Comparison of ENCODE assay signal across 8 mouse cellular contexts in genomic region chr11:88864458-88865197, GRCm38 (mm10). TPM values are rescaled to one million over a fixed set of nuclear protein-coding genes. Genes with fewer than 3 reads are reported as not detected.
DNase-seq lines count a peak whose midpoint lies in the region; ATAC-seq and TF ChIP-seq lines count a peak whose summit lies in the region.

Gene Akap1 (minus strand): TSS chr11:88864586.

- ATAC-seq in Patski = peak; percentile 92
- peak; percentile 98 for ATAC-seq in hindbrain, embryonic 14.5 days (ENCODE audit: low FRiP score)

- POLR2A ChIA-PET in Patski (lab: Charles Lee) = interaction anchor here (1.2 kb wide), 1 partner anchor 15 kb away, joined by 3 read pairs; no protein-coding TSS in a partner anchor

- H3K9ac ChIP-seq in hindbrain, embryonic 14.5 days = peak within 1 kb of the TSS; percentile 83

- H3K9me3 ChIP-seq in hindbrain, embryonic 14.5 days (ENCODE audit: control insufficient read depth, low read length) = no peaks in the 10 kb centered on the region

- H3K4me1 ChIP-seq in hindbrain, embryonic 14.5 days (replicated peaks; ENCODE audit: control insufficient read depth, insufficient read depth, low read length) = peaks cover 19% of the 10 kb centered on the region; the same call in 1 of the 2 replicates

- H3K4me3 ChIP-seq in hindbrain, embryonic 14.5 days (replicated peaks; ENCODE audit: low read length) = peak within 1 kb of the TSS; percentile 87

- CTCF ChIA-PET in Patski (lab: Charles Lee) = no interaction called here

- H3K4me2 ChIP-seq in hindbrain, embryonic 14.5 days (replicated peaks) = peak within 1 kb of the TSS; percentile 99

- TF ChIP-seq CTCF in Patski (IDR thresholded peaks at IDR 0.05) = no peak

- in situ Hi-C loops in Patski (cut with MboI; ENCODE audit: low pct_unique_long_range_greater_than_20kb) = no loop called here

- peak; percentile 78 for DNase-seq in Patski (ENCODE audit: low read depth, low spot score)
- peak; percentile 97 to 98 for DNase-seq in cerebellum, postnatal 14 days
- DNase-seq in frontal cortex, postnatal 25 days (ENCODE audit: low spot score in 2 of 2) = peak; percentile 89 to 91
- peak; percentile 97 for DNase-seq in hindbrain, embryonic 14.5 days (ENCODE audit: low spot score)
- DNase-seq in layer of hippocampus, postnatal 36 days = peak; percentile 98
- peak; percentile 97 for DNase-seq in lung, postnatal 36 days
- peak; percentile 97 for DNase-seq in retina, postnatal 7 days (ENCODE audit: low read depth, low spot score)
- DNase-seq in urinary bladder, adult 2 months (ENCODE audit: low spot score) = peak; percentile 98

- WGBS in hindbrain, embryonic 14.5 days = 2% methylated on average over 49 of the region's 60 CpGs

- no peaks in the 10 kb centered on the region for H3K27me3 ChIP-seq in Patski
- H3K27me3 ChIP-seq in hindbrain, embryonic 14.5 days (ENCODE audit: control insufficient read depth, insufficient read depth, low read length) = no peaks in the 10 kb centered on the region

- peak within 1 kb of the TSS; percentile 92 for H3K27ac ChIP-seq in hindbrain, embryonic 14.5 days

- no peaks in the 10 kb centered on the region for H3K36me3 ChIP-seq in hindbrain, embryonic 14.5 days (replicated peaks; ENCODE audit: control insufficient read depth, insufficient read depth)

RNA-seq across cellular contexts. Expression of gene Akap1, which starts in this region (rescaled TPM):
- polyA plus RNA-seq in Patski (2021) = 43.3 TPM
- polyA plus RNA-seq in hindbrain, embryonic 14.5 days (2014; fragmentation: Nextera tagmentation; extraction: Ambion mirVana) = 26.0 and 26.6 TPM in 2 replicates
- total RNA-seq in layer of hippocampus, postnatal 36 days (2021) = 10 to 100 TPM; 38.1 to 40.0 TPM
- 46.1 and 50.9 TPM in 2 replicates for polyA plus RNA-seq in urinary bladder, adult 2 months (2012; rRNA removed)

Comparison
In these comparisons a context has a peak if more than half of its experiments do, and no peak if none do; other contexts are left out.
1. Peak in every context shown above with its lines: DNase-seq, ATAC-seq, H3K4me3 ChIP-seq and H3K27ac ChIP-seq.